Mouse (Mus musculus) neural tube, embryonic 13.5 days (tissue): ENCODE results near the gene Dmd. TPM values are rescaled to one million over a fixed set of nuclear protein-coding genes. Genes with fewer than 3 reads are reported as not detected.

Experiments used
- ATAC-seq: fragments of 200-750 bp; cut with Nextera tagmentation; 2 replicates; pipeline ENCODE4 v1.8.0; 2017; ENCODE audit warnings: low read depth, mild to moderate bottlenecking, moderate TSS enrichment, moderate library complexity
- H3K27ac ChIP-seq: fragments of 300-500 bp; sonication (generic); replicated peaks from 2 replicates; pipeline ENCODE4 v1.5.1; 2015; ENCODE audit warnings: moderate library complexity, mild to moderate bottlenecking, inconsistent platforms
- H3K27me3 ChIP-seq: fragments of 300-500 bp; sonication (generic); 2 replicates; pipeline ENCODE4 v1.6.1; 2015; ENCODE audit warnings: mild to moderate bottlenecking, inconsistent platforms
- H3K36me3 ChIP-seq: fragments of 300-500 bp; sonication (generic); 2 replicates; pipeline ENCODE4 v1.6.1; 2015; ENCODE audit warnings: mild to moderate bottlenecking, inconsistent platforms
- H3K4me1 ChIP-seq: fragments of 300-500 bp; sonication (generic); replicated peaks from 2 replicates; pipeline ENCODE4 v1.6.1; 2015; ENCODE audit warnings: inconsistent platforms
- H3K4me2 ChIP-seq: fragments of 300-500 bp; sonication (generic); 2 replicates; pipeline ENCODE4 v1.6.1; 2015; ENCODE audit warnings: inconsistent platforms, mild to moderate bottlenecking, moderate library complexity
- H3K4me3 ChIP-seq: fragments of 300-500 bp; sonication (generic); 2 replicates; pipeline ENCODE4 v1.5.1; 2015; ENCODE audit warnings: mild to moderate bottlenecking, inconsistent platforms
- H3K9ac ChIP-seq: fragments of 300-500 bp; sonication (generic); 2 replicates; pipeline ENCODE4 v1.6.1; 2015; ENCODE audit warnings: moderate library complexity, mild to moderate bottlenecking, inconsistent platforms
- H3K9me3 ChIP-seq: fragments of 300-500 bp; sonication (generic); 2 replicates; pipeline ENCODE4 v1.6.1; 2016; ENCODE audit warnings: inconsistent platforms
- WGBS: fragments of 180-500 bp; shearing (Covaris S2); methylation state at CpG from one replicate; pipeline ENCODE4 v1.1.7; 2015; 5-methylcytosine and 5-hydroxymethylcytosine counted together
- polyA plus RNA-seq: library from polyadenylated mRNA; unstranded; fragments of >200 nt; fragmentation: Nextera tagmentation; extraction: Ambion mirVana; gene quantifications from 2 replicates; pipeline ENCODE4 v1.2.1, GENCODE M21; 2015

Gene Dmd
- polyA plus RNA-seq, 1 experiment from 2014 or later = 25.7 TPM

DNA sequence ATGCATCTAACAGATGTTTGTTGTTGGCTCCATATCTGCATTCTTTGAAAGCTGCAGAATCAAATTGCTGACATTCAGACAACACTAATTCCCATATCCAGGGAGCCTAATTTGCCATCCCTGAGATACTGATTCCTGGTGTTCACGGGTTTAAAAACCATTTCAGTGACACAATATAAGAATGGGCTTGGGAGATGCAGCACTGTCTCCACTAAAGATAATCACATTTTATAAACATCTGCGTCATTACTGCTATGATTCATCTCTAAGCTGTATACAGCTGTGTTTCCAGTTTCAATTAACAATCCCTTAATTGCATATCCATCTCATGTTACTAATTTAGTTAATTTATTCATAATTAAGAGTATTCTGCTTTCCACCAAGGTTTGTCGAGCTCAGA lies 1929.5 kb downstream of the Dmd start:
- H3K4me1 ChIP-seq = no peaks in the 10 kb centered on the region
- no peak overlapping the region for H3K4me2 ChIP-seq
- no peaks in the 10 kb centered on the region for H3K36me3 ChIP-seq
- H3K27me3 ChIP-seq = no peaks in the 10 kb centered on the region
- peak; percentile 86 for ATAC-seq
- no peak overlapping the region for H3K9ac ChIP-seq
- H3K27ac ChIP-seq = no peak overlapping the region
- WGBS = 53% methylated on average over 3 of the region's 3 CpGs
- no peaks in the 10 kb centered on the region for H3K9me3 ChIP-seq
- H3K4me3 ChIP-seq = no peak overlapping the region

DNA sequence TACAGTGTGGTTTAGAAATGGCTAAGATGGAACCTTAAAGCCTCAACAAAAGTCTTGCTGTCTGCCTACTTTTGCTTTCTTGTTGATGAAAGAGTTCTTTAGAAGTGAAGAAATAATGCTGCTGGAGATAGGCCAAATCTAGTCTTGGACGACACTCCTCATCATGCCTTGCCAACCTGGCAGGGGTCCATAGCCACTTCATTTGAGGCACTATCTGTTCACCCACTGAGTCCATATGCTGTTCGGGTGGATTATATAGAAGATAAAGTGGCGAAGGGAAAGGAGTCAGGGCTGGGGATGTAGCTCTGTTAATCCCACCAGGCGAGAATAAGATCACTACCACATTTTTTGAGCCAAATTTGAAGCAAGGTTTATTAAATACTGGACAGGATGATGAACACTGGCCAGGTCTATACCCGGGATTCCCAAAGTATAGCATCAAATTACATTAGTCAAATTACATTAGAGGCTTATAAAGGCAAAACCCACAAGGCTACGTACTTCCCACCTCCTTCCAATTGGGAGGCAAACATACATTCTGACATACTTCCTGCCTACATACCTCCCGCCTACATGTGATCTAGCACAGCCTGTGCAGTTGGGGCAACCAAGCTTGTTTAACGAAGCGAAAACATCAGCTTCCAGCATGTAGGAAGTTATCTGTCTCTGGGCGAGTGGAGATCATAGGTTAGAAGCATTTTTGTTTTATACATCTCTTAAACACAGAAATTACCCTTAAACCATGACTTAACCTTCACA lies 1984.2 kb downstream of the Dmd start:
- no peak for ATAC-seq

DNA sequence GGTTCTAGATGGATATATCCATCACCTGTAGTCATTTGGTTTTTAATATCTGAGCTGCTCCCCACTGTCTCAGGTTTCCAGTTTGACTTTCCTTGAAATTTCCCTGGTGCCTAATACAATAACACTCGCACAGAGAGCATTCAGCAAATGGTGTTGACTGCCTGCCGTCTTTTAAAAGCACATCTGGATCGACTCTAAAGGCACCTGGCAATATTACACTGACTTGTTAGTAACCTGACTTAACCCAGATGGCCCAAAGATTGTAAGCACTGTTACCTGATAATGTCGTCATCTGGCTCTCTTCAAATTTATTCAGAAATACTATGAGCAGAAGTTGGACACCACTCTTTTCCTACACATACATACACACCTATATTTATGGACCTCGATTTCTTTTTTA lies 2011.9 kb downstream of the Dmd start:
- Histone ChIP-seq H3K9ac (no peak overlapping the region), H3K4me3 (no peak overlapping the region), H3K27ac (no peak overlapping the region), H3K27me3 (no peaks in the 10 kb centered on the region), H3K4me1 (no peaks in the 10 kb centered on the region), H3K36me3 (no peaks in the 10 kb centered on the region), H3K9me3 (no peaks in the 10 kb centered on the region), H3K4me2 (no peak overlapping the region)
- ATAC-seq = no peak
- 77% methylated on average over 5 of the region's 5 CpGs for WGBS

More for the DNA sequence above, 1984.2 kb downstream of the Dmd start:
- no peak overlapping the region for H3K9ac ChIP-seq
- H3K4me3 ChIP-seq = no peak overlapping the region
- no peaks in the 10 kb centered on the region for H3K36me3 ChIP-seq
- H3K4me2 ChIP-seq = no peak overlapping the region
- H3K9me3 ChIP-seq = no peaks in the 10 kb centered on the region
- WGBS = 79% methylated on average over 10 of the region's 10 CpGs
- H3K4me1 ChIP-seq = no peaks in the 10 kb centered on the region
- H3K27ac ChIP-seq = no peak overlapping the region
- H3K27me3 ChIP-seq = no peaks in the 10 kb centered on the region

DNA sequence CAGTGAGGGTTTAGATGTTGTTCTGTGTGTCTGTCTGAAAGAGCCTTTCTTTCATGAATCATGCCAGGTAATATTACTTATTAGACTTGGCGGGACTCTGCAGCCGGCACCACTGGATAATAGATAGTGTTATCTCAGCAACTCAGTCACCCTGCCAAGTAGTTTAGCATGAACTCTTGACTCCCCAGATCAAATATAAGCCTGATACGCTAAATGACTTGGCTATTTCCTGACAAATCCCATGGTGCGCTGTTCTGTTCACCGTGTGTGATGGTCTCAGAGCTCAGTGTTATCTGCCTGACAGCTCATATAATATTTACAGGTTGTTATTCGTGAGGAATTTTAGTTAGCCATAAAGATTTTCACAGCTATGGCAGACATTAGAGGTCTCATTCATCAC lies 2012.3 kb downstream of the Dmd start:
- no peaks in the 10 kb centered on the region for H3K27me3 ChIP-seq
- no peak overlapping the region for H3K4me2 ChIP-seq
- H3K9me3 ChIP-seq = no peaks in the 10 kb centered on the region
- H3K4me1 ChIP-seq = no peaks in the 10 kb centered on the region
- no peak overlapping the region for H3K9ac ChIP-seq
- WGBS = 80% methylated on average over 6 of the region's 6 CpGs
- no peak for ATAC-seq
- no peaks in the 10 kb centered on the region for H3K36me3 ChIP-seq
- H3K4me3 ChIP-seq = no peak overlapping the region
- no peak overlapping the region for H3K27ac ChIP-seq

DNA sequence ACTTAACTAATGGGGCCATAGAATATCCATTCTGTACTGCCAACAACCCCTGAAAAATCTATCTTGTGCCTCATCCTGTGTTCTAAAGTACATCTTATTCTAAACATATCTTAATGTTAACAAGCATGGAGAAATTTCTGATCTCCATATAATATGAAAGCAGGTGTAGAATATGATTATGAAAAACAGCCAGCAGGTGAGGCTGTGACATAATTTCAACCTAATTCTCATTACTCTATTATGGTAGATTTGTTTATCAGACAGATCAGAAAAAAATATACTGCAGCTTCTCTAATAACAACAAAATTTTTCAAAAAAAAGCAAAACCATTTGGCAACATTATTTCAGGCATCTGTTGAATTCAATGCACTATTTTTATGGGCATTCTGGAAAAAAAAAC lies 2059.6 kb downstream of the Dmd start:
- H3K4me2 ChIP-seq = no peak overlapping the region
- ATAC-seq = no peak
- no peak overlapping the region for H3K27ac ChIP-seq
- no peaks in the 10 kb centered on the region for H3K27me3 ChIP-seq
- H3K36me3 ChIP-seq = no peaks in the 10 kb centered on the region
- no peaks in the 10 kb centered on the region for H3K4me1 ChIP-seq
- no peak overlapping the region for H3K4me3 ChIP-seq
- no peaks in the 10 kb centered on the region for H3K9me3 ChIP-seq
- no peak overlapping the region for H3K9ac ChIP-seq

DNA sequence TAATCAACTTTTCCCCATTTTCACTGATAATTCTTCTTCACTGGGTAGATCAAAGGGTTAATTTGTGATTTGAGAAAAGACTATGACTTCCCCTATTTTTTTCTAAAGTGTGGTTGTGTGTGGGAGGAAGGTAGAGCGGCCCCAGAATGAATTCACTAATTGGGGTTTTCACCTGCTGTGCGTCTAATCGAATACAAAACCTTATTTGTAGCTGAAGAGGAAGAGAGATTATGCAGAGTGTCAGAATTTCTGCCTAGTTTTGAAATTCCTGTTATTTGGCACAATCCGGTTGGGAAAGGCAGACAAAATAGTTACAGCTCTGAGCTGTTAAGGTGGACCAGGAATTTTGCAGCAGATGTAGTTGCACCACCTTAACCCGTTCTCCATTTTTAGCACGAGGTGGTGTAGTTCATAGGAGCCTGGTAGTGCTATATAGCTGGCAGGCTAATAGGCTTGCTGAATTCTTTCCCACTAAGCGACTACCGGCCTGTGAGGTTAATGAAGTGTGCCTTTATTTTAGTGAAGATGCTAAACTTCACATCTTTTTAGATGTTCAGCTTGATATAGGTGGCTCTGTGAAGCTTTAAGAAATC lies 2092.9 kb downstream of the Dmd start:
- WGBS = 42% methylated on average over 8 of the region's 8 CpGs
- no peaks in the 10 kb centered on the region for H3K27me3 ChIP-seq
- no peaks in the 10 kb centered on the region for H3K4me1 ChIP-seq
- no peak overlapping the region for H3K4me3 ChIP-seq
- no peak overlapping the region for H3K4me2 ChIP-seq
- H3K27ac ChIP-seq = no peak overlapping the region
- H3K36me3 ChIP-seq = no peaks in the 10 kb centered on the region
- H3K9ac ChIP-seq = no peak overlapping the region
- ATAC-seq = no peak
- no peaks in the 10 kb centered on the region for H3K9me3 ChIP-seq

DNA sequence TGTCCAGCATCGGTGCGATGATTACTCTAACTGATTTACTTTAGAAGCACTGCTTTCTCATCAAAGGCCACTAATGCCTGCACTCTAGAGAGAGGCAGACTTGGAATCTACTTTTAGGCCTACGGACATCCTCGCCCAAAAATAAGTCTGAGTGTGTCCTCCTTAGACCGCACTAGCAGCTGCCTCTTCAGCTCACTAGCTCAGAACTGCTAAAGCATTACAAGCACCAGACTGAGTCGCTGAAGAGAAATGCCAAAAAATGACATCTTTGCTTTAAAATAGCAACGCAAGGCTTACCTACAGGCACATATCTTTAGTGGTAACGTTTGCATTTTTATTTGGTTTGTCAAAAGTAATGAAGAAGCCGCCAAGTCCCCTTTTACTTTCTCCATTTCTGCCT lies 2098.0 kb downstream of the Dmd start:
- Histone ChIP-seq H3K9me3 (no peaks in the 10 kb centered on the region), H3K27me3 (no peaks in the 10 kb centered on the region), H3K4me2 (no peak overlapping the region), H3K27ac (no peak overlapping the region), H3K4me1 (no peaks in the 10 kb centered on the region), H3K36me3 (no peaks in the 10 kb centered on the region), H3K4me3 (no peak overlapping the region), H3K9ac (no peak overlapping the region)
- no peak for ATAC-seq
- WGBS = 89% methylated on average over 9 of the region's 9 CpGs

DNA sequence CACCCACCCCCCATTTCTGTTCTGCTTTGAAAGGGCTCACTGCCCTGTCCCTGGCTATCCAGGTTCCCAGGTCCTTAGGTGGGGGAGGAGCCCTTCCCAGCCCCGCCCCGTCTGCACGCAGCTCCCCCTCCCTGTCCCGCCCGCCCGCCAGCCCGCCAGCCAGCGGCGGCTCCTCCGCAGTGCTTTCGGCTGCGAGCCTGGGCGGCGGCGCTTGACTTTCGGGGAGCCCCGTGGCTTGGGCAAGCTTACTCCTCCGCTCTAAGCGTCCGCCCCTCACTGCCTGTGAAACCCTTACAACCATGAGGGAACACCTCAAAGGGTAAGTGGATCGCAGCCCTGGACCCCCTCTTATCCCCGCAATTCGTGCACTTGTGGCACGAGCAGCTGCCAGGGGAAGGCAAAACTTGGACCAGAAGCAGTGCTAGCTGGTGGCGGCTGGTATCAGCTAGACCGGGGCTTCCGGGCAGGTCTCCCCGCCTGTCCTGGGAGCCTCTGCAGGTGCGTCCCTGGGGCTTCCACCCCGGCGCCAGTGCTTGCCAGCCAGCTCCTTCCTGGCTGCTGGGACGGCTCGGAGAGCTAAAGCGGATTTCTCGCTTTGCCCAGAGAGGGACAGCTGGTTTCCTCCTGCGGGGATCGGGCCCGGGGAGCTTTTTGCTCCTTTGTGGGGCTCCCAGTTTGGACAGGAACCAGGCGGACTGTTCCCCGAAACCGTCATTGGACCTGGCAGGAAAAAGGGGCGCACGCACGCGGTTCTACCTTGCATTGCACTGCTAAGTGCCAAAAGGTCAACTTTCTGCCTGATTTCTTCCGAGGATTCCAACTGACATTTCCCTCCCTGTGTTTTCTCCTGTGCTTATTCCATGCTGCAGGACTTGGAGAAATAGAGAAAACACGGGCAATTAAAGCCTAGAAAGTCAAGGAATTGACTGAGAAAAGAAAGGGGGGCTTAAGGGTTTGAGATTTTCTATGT lies 2099.8 kb downstream of the Dmd start:
- Histone ChIP-seq H3K4me3 (peak overlapping the region; percentile 52), H3K9ac (peak overlapping the region; percentile 73), H3K4me1 (no peaks in the 10 kb centered on the region), H3K27me3 (no peaks in the 10 kb centered on the region), H3K4me2 (peak overlapping the region; percentile 67), H3K36me3 (no peaks in the 10 kb centered on the region), H3K9me3 (no peaks in the 10 kb centered on the region), H3K27ac (no peak overlapping the region)
- 16% methylated on average over 45 of the region's 47 CpGs for WGBS
- peak; percentile 92 for ATAC-seq

DNA sequence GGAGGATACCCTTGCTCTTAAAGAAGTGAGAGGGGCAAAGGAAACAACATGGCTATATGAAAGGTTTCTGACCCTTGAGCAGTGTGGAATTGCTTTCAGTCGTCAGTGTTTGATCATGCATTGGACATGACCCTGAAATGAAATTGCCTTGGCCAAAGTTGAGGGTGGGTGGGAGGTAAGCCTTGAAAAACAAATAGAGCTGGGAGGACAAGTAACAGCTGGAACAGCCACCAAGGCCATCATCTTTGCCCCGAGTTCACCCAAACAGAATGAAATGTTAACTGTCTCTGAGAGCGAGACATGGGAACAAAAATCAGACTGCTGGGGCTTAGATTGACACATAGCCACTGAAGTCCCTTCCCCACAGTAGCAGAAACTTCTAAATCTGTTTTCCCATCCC lies 2100.9 kb downstream of the Dmd start:
- H3K4me1 ChIP-seq = no peaks in the 10 kb centered on the region
- ATAC-seq = no peak
- no peak overlapping the region for H3K27ac ChIP-seq
- H3K9me3 ChIP-seq = no peaks in the 10 kb centered on the region
- no peaks in the 10 kb centered on the region for H3K36me3 ChIP-seq
- H3K4me2 ChIP-seq = peak overlapping the region; percentile 67
- H3K9ac ChIP-seq = no peak overlapping the region
- peak overlapping the region; percentile 52 for H3K4me3 ChIP-seq
- no peaks in the 10 kb centered on the region for H3K27me3 ChIP-seq
- WGBS = 47% methylated on average over 3 of the region's 3 CpGs

DNA sequence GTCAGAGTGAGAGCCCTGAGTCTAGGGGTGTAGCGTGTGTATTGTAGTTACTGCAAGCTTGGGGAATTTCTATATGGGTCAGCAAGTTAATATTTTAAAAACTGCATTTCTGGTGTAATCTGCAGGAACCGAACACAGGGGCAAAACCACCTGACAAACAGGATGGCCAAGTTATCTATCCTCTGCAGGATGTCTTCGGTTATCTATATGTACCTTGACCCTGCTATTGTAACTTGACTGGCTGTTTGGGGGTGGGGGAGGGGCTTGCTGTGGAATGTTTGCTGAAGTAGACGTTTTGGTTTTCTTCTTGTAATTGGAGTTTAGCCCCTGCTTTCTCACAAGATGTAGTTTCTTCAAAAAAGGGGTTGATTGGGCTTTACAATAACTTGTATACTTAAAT lies 2124.9 kb downstream of the Dmd start:
- no peak overlapping the region for H3K27ac ChIP-seq
- H3K9ac ChIP-seq = no peak overlapping the region
- H3K4me3 ChIP-seq = no peak overlapping the region
- ATAC-seq = no peak
- H3K27me3 ChIP-seq = no peaks in the 10 kb centered on the region
- H3K36me3 ChIP-seq = no peaks in the 10 kb centered on the region
- no peaks in the 10 kb centered on the region for H3K9me3 ChIP-seq
- H3K4me2 ChIP-seq = no peak overlapping the region
- no peaks in the 10 kb centered on the region for H3K4me1 ChIP-seq
- WGBS = 71% methylated on average over 4 of the region's 4 CpGs

DNA sequence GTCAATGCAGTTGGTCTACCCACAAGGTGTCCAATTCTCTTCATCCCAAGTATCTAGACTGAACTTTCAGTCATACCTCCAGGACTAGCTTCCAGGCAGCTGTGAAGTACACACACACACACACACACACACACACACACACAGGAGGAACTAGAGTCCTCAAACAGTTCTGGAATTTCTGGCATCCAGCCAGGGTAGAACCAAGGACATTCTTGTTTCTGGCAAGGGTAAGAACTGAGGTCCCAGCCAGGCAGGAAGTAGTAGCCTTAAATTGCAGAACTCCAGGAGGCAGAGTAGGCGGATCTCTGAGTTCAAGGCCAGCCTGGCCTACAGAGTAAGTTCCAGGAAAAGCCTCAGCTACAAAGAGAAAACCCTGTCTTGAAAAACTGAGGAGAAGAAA lies 2128.2 kb downstream of the Dmd start:
- Histone ChIP-seq H3K4me3 (no peak overlapping the region), H3K27ac (no peak overlapping the region), H3K27me3 (0 out of 2 replicates have a peak, but pooled peaks cover 2% of the 10 kb centered on the region), H3K36me3 (no peaks in the 10 kb centered on the region), H3K9me3 (no peaks in the 10 kb centered on the region), H3K4me1 (no peaks in the 10 kb centered on the region), H3K9ac (no peak overlapping the region), H3K4me2 (no peak overlapping the region)
- 88% methylated on average over 1 of the region's 1 CpGs for WGBS
- ATAC-seq = no peak

DNA sequence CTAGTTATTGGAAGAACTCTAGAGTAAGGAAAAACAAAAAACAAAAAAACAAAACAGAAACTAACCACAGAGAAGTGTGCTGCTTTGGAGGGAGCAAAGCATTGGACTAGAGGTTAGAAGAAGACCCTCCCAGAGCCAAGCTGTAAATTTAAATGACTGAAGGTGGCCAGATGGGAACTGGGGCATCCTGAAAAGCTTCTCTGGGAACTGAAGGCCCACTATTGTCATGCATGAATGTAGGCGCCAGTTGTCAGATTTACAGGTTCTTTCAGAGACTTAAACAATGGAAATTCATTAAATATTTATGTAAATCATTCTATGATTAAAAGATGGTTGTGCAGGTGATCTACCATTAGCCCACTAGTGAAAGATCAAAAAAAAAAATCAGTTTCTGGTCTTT lies 2128.9 kb downstream of the Dmd start:
- H3K4me2 ChIP-seq = no peak overlapping the region
- no peak for ATAC-seq
- H3K27me3 ChIP-seq = 0 out of 2 replicates have a peak, but pooled peaks cover 3% of the 10 kb centered on the region
- no peak overlapping the region for H3K9ac ChIP-seq
- no peak overlapping the region for H3K27ac ChIP-seq
- no peaks in the 10 kb centered on the region for H3K4me1 ChIP-seq
- no peaks in the 10 kb centered on the region for H3K9me3 ChIP-seq
- WGBS = 47% methylated on average over 1 of the region's 1 CpGs
- H3K36me3 ChIP-seq = no peaks in the 10 kb centered on the region
- H3K4me3 ChIP-seq = no peak overlapping the region
